Mouse (Mus musculus) myocyte (in vitro differentiated cells): ENCODE results near the gene Hectd2. TPM values are rescaled to one million over a fixed set of nuclear protein-coding genes. Genes with fewer than 3 reads are reported as not detected.

ENCODE experiments used
- H3K27me3 ChIP-seq: one replicate; pipeline ENCODE4 v1.6.1; 2011; ENCODE audit not compliant: control insufficient read depth, insufficient read depth, insufficient read length
- H3K36me3 ChIP-seq: one replicate; pipeline ENCODE4 v1.6.1; 2011; ENCODE audit not compliant: control insufficient read depth, insufficient read depth
- H3K4me2 ChIP-seq: one replicate; pipeline ENCODE4 v1.6.1; 2011; ENCODE audit warnings: low read depth, control low read depth
- H3K4me3 ChIP-seq: one replicate; pipeline ENCODE4 v1.5.1; 2011; ENCODE audit warnings: mild to moderate bottlenecking, control low read depth, moderate library complexity
- H3K79me2 ChIP-seq: one replicate; pipeline ENCODE4 v1.6.1; 2011; ENCODE audit not compliant: control insufficient read depth, insufficient read depth
- H3ac ChIP-seq: one replicate; pipeline ENCODE4 v1.6.1; 2011; ENCODE audit not compliant: control insufficient read depth, insufficient read length
- CEBPB ChIP-seq: IDR thresholded peaks from 2 replicates; pipeline ENCODE4 v1.6.1; 2011; ENCODE audit warnings: mild to moderate bottlenecking, moderate library complexity; ENCODE audit not compliant: poor library complexity, insufficient read depth, severe bottlenecking
- E2F4 ChIP-seq: IDR thresholded peaks from one replicate; pipeline ENCODE4 v1.6.1; 2011; ENCODE audit warnings: mild to moderate bottlenecking, control low read depth, moderate library complexity; ENCODE audit not compliant: insufficient read depth
- MAX ChIP-seq: IDR thresholded peaks from one replicate; pipeline ENCODE4 v1.6.1; 2011; ENCODE audit warnings: low read depth, mild to moderate bottlenecking, control low read depth
- MYOD1 ChIP-seq, 3 experiments: IDR thresholded peaks; one replicate each; pipeline ENCODE4 v1.6.1; 2011; ENCODE audit warnings: control low read depth in 2 of 3, low read depth in 2 of 3, mild to moderate bottlenecking in 2 of 3, moderate library complexity in 1 of 3; ENCODE audit not compliant: insufficient read length in 2 of 3, control insufficient read depth in 1 of 3
- MYOG ChIP-seq, 3 experiments: IDR thresholded peaks; one replicate each; pipeline ENCODE4 v1.6.1; 2011; ENCODE audit warnings: control low read depth in 2 of 3, low read depth in 2 of 3, mild to moderate bottlenecking in 2 of 3; ENCODE audit not compliant: insufficient read length in 2 of 3, control insufficient read depth in 1 of 3, insufficient read depth in 1 of 3
- POLR2A ChIP-seq: IDR thresholded peaks from one replicate; pipeline ENCODE4 v1.6.1; 2011; ENCODE audit warnings: low read depth, mild to moderate bottlenecking, control low read depth, moderate library complexity; ENCODE audit not compliant: insufficient read length
- POLR2AphosphoS2 ChIP-seq: IDR thresholded peaks from one replicate; pipeline ENCODE4 v1.6.1; 2011; ENCODE audit warnings: low read depth, control low read depth; ENCODE audit not compliant: insufficient read length
- REST ChIP-seq: IDR thresholded peaks from one replicate; pipeline ENCODE4 v1.6.1; 2011; ENCODE audit warnings: mild to moderate bottlenecking, control low read depth, moderate library complexity; ENCODE audit not compliant: insufficient read depth, insufficient read length
- SRF ChIP-seq: IDR thresholded peaks from one replicate; pipeline ENCODE4 v1.6.1; 2011; ENCODE audit warnings: low read depth; ENCODE audit not compliant: control insufficient read depth, insufficient read length
- TCF12 ChIP-seq: IDR thresholded peaks from one replicate; pipeline ENCODE4 v1.6.1; 2011; ENCODE audit warnings: mild to moderate bottlenecking, control low read depth; ENCODE audit not compliant: poor library complexity, insufficient read depth, severe bottlenecking
- TCF3 ChIP-seq: IDR thresholded peaks from one replicate; pipeline ENCODE4 v1.6.1; 2011; ENCODE audit warnings: low read depth, control low read depth; ENCODE audit not compliant: insufficient read length
- USF1 ChIP-seq: IDR thresholded peaks from one replicate; pipeline ENCODE4 v1.6.1; 2011; ENCODE audit warnings: low read depth, mild to moderate bottlenecking, control low read depth, moderate library complexity
- polyA plus RNA-seq: library from polyadenylated mRNA; unstranded; fragments of >200 nt; fragmentation: generic; extraction: Trizol; gene quantifications from one replicate; pipeline ENCODE4 v1.2.1, GENCODE M21; 2012; ENCODE audit warnings: missing spikeins

The Hectd2 gene
- polyA plus RNA-seq, 1 experiment: 0.88 TPM

DNA sequence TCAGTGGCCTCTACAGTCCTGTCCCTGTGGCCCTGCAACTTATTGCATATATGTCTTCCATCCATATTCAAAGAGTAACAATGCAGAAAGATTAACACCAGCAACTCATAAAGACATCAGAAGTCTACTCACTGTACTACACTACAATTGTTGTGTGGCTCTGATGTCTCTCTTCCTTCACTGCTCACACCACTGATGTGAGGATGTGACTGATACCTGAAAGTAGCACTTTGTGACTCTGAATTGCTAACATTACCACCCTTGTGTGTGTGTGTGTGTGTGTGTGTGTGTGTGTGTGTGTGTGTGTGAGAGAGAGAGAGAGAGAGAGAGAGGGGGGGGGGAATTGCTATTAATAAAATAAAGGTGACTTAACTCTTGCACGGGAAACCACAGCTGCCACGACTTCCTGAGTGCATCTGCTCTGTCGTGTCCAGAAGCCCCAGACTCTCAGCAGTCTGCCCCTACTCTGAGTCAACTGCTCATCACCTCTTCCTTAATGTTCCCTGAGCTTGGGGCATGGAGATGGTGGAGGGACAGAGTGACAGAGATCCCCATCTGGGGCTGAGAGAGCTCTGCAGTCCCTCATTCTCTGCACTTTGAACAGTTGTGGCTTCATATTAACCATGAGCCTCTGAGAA, 31.8 kb upstream of the Hectd2 start:
- no peak for TF ChIP-seq POLR2AphosphoS2
- no peak for TF ChIP-seq TCF12
- TF ChIP-seq TCF3: no peak
- TF ChIP-seq USF1: no peak
- TF ChIP-seq MYOD1 (IDR thresholded peaks at IDR 0.05; ENCODE audit: control insufficient read depth in 1 of 3, insufficient read length in 2 of 3, low read depth in 2 of 3): no peak
- no peak for TF ChIP-seq POLR2A
- TF ChIP-seq MYOG (IDR thresholded peaks at IDR 0.05; ENCODE audit: control insufficient read depth in 1 of 3, insufficient read depth in 1 of 3, insufficient read length in 2 of 3, low read depth in 2 of 3): no peak
- no peak for TF ChIP-seq REST
- TF ChIP-seq MAX: no peak
- no peak for TF ChIP-seq CEBPB
- no peak for TF ChIP-seq E2F4
- no peaks in the 10 kb centered on the region for H3K79me2 ChIP-seq

DNA sequence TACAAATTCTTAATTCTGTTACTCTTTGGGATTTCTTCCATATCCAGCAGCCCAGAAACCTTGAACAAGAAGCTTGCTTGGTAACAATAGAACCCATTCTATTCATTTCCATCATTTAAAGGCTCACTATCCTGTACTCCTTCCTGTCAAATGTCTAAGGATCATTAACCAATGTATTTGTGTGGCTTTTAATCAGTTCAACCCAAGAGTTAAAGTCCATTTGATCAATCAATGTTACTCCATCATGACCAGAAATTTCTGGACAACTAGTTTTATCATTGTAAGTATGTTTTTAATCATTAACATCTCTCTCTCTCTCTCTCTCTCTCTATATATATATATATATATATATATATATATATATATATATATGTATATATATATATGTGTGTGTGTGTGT, 29.4 kb upstream of the Hectd2 start:
- TF ChIP-seq USF1: no peak
- no peak for TF ChIP-seq REST
- TF ChIP-seq TCF12: no peak
- Histone ChIP-seq H3K79me2 (no peaks in the 10 kb centered on the region), H3K36me3 (no peaks in the 10 kb centered on the region), H3K4me2 (no peak overlapping the region), H3ac (no peak overlapping the region), H3K27me3 (no peaks in the 10 kb centered on the region), H3K4me3 (no peak overlapping the region)

More for the DNA sequence above, 31.8 kb upstream of the Hectd2 start:
- H3K27me3 ChIP-seq: no peaks in the 10 kb centered on the region
- H3K36me3 ChIP-seq: no peaks in the 10 kb centered on the region
- no peak overlapping the region for H3ac ChIP-seq
- H3K4me2 ChIP-seq: no peak overlapping the region
- no peak overlapping the region for H3K4me3 ChIP-seq

DNA sequence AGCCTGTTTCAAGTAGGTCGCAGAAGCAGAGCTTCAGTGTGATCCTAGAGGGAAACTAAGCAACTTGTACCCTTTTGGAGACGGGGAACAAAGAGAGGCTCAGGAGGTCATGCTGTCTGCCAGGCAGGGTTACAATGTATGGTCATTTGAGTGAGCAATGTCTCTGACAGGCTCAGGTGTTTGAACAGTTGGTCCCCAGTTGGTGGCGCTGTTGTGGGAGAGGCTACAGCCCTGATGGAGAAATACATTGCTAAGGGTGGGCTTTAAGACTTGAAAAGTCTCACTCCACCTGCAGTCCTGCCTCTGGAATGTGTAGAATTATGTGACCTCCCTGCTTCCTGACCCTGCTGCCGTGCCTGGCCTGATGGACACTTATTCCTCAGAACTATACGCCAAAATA, 21.4 kb upstream of the Hectd2 start:
- no peak overlapping the region for H3K4me3 ChIP-seq
- no peaks in the 10 kb centered on the region for H3K27me3 ChIP-seq
- H3K36me3 ChIP-seq: no peaks in the 10 kb centered on the region
- no peak overlapping the region for H3ac ChIP-seq
- no peak overlapping the region for H3K4me2 ChIP-seq
- TF ChIP-seq SRF (no peak), TCF3 (no peak), POLR2AphosphoS2 (no peak), MYOD1 (IDR thresholded peaks at IDR 0.05; ENCODE audit: control insufficient read depth in 1 of 3, insufficient read length in 2 of 3, low read depth in 2 of 3) (no peak)
- H3K79me2 ChIP-seq: no peaks in the 10 kb centered on the region

DNA sequence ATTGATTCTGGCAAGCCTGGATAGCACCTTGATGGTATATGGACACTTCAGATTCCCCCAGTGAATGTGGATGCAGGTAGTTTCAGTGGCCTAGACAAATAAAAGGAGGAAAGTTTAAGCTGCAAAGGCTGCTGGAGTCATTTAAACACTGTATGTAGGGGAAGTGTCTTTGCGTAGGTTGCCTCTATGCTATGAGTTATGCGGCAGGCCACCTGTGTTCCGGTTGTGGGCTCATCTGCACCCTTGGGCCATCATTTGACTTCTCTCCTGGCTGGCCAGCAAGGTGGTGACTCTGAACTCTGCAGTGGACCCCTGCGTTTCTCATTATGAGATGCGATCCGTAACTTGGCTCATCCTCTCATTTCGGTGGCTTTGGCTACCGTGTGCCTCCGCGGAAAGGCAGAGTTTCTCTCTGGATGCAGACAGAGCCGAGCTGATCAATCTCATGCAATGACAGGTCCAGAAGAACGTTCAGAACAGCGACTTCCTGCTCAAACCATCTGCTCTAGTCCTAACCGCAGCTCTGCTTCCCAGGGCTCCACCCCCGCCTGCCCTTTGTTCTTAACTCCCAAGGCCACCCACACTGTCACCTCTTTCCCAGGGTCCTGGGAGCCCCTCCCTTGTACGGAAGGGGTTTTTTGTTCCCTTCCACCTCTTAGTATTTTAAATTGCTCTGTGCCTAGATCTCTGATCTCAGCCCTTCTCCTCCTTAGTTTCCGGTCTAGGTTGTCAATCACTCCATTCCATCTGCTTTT, 20.3 kb upstream of the Hectd2 start:
- no peaks in the 10 kb centered on the region for H3K79me2 ChIP-seq
- H3K4me3 ChIP-seq: no peak overlapping the region
- no peaks in the 10 kb centered on the region for H3K27me3 ChIP-seq
- H3K4me2 ChIP-seq: peak overlapping the region; percentile 60
- H3K36me3 ChIP-seq: no peaks in the 10 kb centered on the region
- H3ac ChIP-seq: no peak overlapping the region
- TF ChIP-seq USF1 (no peak), TCF12 (no peak), E2F4 (no peak), SRF (no peak), REST (no peak), MAX (no peak), TCF3 (no peak), MYOD1 (IDR thresholded peaks at IDR 0.05; ENCODE audit: control insufficient read depth in 1 of 3, insufficient read length in 2 of 3, low read depth in 2 of 3) (no peak), POLR2A (no peak), MYOG (IDR thresholded peaks at IDR 0.05; ENCODE audit: control insufficient read depth in 1 of 3, insufficient read depth in 1 of 3, insufficient read length in 2 of 3, low read depth in 2 of 3) (no peak), POLR2AphosphoS2 (no peak), CEBPB (no peak)

DNA sequence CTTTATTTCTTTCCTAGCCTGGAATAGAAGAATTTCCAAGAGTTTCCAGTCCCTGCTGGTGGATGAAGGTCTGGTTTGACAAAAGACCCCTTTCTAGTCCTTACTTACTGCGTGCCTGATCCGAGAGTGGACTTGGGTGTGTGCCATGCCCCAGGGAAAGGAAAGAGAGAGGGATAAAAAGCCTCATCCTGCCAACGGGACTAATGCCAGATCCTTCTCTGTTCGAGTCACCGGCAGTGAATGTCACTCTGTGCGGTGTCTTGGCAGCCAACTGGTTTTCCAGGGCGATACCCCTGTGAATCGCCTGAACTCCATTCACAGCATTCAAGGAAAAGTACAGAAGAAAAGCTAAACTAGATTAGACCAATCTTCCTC, 19.7 kb upstream of the Hectd2 start:
- Histone ChIP-seq H3K27me3 (no peaks in the 10 kb centered on the region), H3K36me3 (no peaks in the 10 kb centered on the region), H3K4me3 (no peak overlapping the region), H3K4me2 (peak overlapping the region; percentile 60), H3ac (no peak overlapping the region), H3K79me2 (no peaks in the 10 kb centered on the region)
- TF ChIP-seq MYOG (IDR thresholded peaks at IDR 0.05; ENCODE audit: control insufficient read depth in 1 of 3, insufficient read depth in 1 of 3, insufficient read length in 2 of 3, low read depth in 2 of 3) (no peak), USF1 (no peak), POLR2AphosphoS2 (no peak)
